Mouse (Mus musculus) hematopoietic stem cell, adult 5-6 weeks (primary cell): ENCODE results near the gene Pdia5. TPM values are rescaled to one million over a fixed set of nuclear protein-coding genes. Genes with fewer than 3 reads are reported as not detected.

ENCODE experiments used
- ATAC-seq, 2 experiments: fragments of 125-278 bp in 1 of 2; replicated peaks in 1 of 2; 2 replicates each; pipeline ENCODE4 v1.8.0; 2016 to 2017; ENCODE audit warnings: inconsistent platforms in 2 of 2, mild to moderate bottlenecking in 2 of 2, moderate number of reproducible peaks in 2 of 2, low read depth in 1 of 2, moderate TSS enrichment in 1 of 2; ENCODE audit not compliant: low FRiP score in 2 of 2, poor library complexity in 2 of 2, severe bottlenecking in 2 of 2, insufficient read depth in 1 of 2, low TSS enrichment in 1 of 2
- total RNA-seq: library from RNA; stranded (forward); fragments of 172-1452, 232-1000 nt; gene quantifications from 2 replicates; pipeline ENCODE4 v1.2.3, GENCODE M21; 2017

The Pdia5 gene
- total RNA-seq, 1 experiment from 2014 or later = 4.8 TPM

GRCm38 (mm10) chr16:35489066-35489718 lies 1.5 kb downstream of the Pdia5 start:
- no peak for ATAC-seq

GRCm38 (mm10) chr16:35487776-35488175 lies 2.9 kb downstream of the Pdia5 start:
- ATAC-seq = no peak

- no peak for ATAC-seq
Measured at GRCm38 (mm10) chr16:35487056-35487455, 3.6 kb downstream of the Pdia5 start.

GRCm38 (mm10) chr16:35485711-35486110 lies 5.0 kb downstream of the Pdia5 start:
- ATAC-seq = no peak

GRCm38 (mm10) chr16:35484526-35485233 lies 6.0 kb downstream of the Pdia5 start:
- ATAC-seq = peak; percentile 45 to 56; a peak in 3 of 4 replicates

- ATAC-seq = no peak
Measured at GRCm38 (mm10) chr16:35484105-35484504, 6.6 kb downstream of the Pdia5 start.

- ATAC-seq = no peak
Measured at GRCm38 (mm10) chr16:35479301-35479700, 11.4 kb downstream of the Pdia5 start.

- no peak for ATAC-seq
Measured at GRCm38 (mm10) chr16:35477273-35477672, 13.4 kb downstream of the Pdia5 start.

GRCm38 (mm10) chr16:35472569-35473275 lies 18.0 kb downstream of the Pdia5 start:
- no peak for ATAC-seq

GRCm38 (mm10) chr16:35471841-35472568 lies 18.7 kb downstream of the Pdia5 start:
- ATAC-seq = no peak

- ATAC-seq = no peak
Measured at GRCm38 (mm10) chr16:35470983-35471382, 19.7 kb downstream of the Pdia5 start.

- no peak for ATAC-seq
Measured at GRCm38 (mm10) chr16:35470096-35470495, 20.6 kb downstream of the Pdia5 start.

GRCm38 (mm10) chr16:35469016-35469415 lies 21.7 kb downstream of the Pdia5 start:
- no peak for ATAC-seq

- ATAC-seq = no peak
Measured at GRCm38 (mm10) chr16:35467044-35467443, 23.6 kb downstream of the Pdia5 start.

GRCm38 (mm10) chr16:35465808-35466351 lies 24.8 kb downstream of the Pdia5 start:
- ATAC-seq = no peak

- ATAC-seq = no peak
Measured at GRCm38 (mm10) chr16:35464686-35465308, 25.9 kb downstream of the Pdia5 start.

GRCm38 (mm10) chr16:35463708-35464107 lies 27.0 kb downstream of the Pdia5 start:
- ATAC-seq = no peak
